Mouse (Mus musculus): ENCODE data around the gene Rorb. TPM values are rescaled to one million over a fixed set of nuclear protein-coding genes. Genes with fewer than 3 reads are reported as not detected.
A peak's percentile ranks its signal among the peaks of the same experiment; 100 is the strongest.

Rorb gene
- polyA plus RNA-seq, 1 experiment from 2014 or later = 1.9 TPM

DNA sequence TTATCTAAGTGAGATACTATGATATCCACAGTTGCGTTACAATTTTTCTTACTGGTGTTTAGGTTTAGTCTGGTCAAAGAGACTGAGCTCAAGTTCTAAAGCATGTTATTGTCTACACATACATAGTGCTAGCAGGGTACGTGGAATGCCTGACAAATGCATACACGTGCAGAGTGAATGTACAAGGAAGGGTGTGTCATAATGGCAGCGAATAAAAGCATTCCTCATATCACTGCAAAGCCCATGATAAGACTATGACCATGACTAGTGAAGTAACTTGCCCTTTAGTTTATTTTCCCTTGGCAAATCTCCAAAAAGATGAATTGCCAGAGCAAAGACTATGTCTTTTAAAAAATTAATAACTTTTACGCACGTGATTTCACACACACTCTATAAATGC is 13.8 kb downstream of the Rorb start:
- Histone ChIP-seq H3K4me3 (no peak overlapping the region), H3K27ac (no peak overlapping the region), H3K9ac (no peak overlapping the region), H3K36me3 (no peaks in the 10 kb centered on the region), H3K9me3 (no peaks in the 10 kb centered on the region), H3K27me3 (no peaks in the 10 kb centered on the region), H3K4me1 (no peaks in the 10 kb centered on the region), H3K4me2 (no peak overlapping the region)
- WGBS = 62% methylated on average over 6 of the region's 6 CpGs
- no peak for ATAC-seq (ENCODE audit: borderline replicate concordance, extremely low read depth, low FRiP score, low TSS enrichment)

DNA sequence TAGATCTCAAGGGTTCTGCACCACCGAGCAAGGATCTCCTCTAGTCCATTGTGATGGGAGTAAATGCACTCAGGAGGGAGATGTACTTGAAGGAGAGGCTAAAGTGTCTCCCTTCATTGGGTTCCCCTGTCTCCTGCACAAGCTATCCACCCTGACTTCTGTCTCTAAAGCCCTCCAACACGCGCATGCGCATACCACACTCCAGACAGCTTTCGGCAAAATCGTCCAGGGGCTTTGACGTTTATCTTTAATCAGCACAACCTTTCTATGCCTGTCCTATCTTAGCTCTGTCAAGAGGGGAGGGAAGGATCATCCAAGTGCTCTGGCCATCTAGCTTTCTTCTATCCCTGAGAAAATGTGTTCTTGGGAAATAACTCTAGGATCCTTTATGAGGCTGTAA is 21.6 kb downstream of the Rorb start:
- H3K9ac ChIP-seq = no peak overlapping the region
- H3K36me3 ChIP-seq = no peaks in the 10 kb centered on the region
- no peaks in the 10 kb centered on the region for H3K27me3 ChIP-seq
- H3K4me2 ChIP-seq = no peak overlapping the region
- H3K4me3 ChIP-seq = no peak overlapping the region
- H3K4me1 ChIP-seq = no peaks in the 10 kb centered on the region
- no peak for ATAC-seq (ENCODE audit: borderline replicate concordance, extremely low read depth, low FRiP score, low TSS enrichment)
- 80% methylated on average over 7 of the region's 7 CpGs for WGBS
- H3K27ac ChIP-seq = no peak overlapping the region
- no peaks in the 10 kb centered on the region for H3K9me3 ChIP-seq

DNA sequence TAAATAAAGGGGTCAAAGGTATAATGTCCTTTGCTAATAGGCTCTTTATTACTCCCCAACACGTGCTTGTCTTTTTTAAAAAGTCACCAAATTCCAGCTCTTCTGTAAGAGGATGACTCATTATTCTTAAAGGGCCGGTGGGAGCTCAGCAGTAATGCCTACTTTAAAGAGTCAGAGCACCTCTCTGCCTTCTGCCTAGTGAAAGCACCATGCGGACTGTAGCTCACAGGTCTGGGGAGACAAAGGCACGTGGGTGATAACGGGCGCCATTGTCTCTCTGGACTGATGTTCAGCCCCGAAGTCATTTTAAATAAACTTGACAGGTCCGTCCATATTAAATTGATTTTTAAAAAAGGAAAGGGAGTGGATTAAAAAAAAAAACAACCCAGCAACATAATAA is 33.1 kb downstream of the Rorb start:
- no peak for ATAC-seq (ENCODE audit: borderline replicate concordance, extremely low read depth, low FRiP score, low TSS enrichment)
- Histone ChIP-seq H3K4me2 (no peak overlapping the region), H3K9me3 (no peaks in the 10 kb centered on the region), H3K4me1 (no peaks in the 10 kb centered on the region), H3K4me3 (no peak overlapping the region), H3K27ac (no peak overlapping the region), H3K27me3 (no peaks in the 10 kb centered on the region), H3K9ac (no peak overlapping the region), H3K36me3 (no peaks in the 10 kb centered on the region)
- 65% methylated on average over 8 of the region's 8 CpGs for WGBS

DNA sequence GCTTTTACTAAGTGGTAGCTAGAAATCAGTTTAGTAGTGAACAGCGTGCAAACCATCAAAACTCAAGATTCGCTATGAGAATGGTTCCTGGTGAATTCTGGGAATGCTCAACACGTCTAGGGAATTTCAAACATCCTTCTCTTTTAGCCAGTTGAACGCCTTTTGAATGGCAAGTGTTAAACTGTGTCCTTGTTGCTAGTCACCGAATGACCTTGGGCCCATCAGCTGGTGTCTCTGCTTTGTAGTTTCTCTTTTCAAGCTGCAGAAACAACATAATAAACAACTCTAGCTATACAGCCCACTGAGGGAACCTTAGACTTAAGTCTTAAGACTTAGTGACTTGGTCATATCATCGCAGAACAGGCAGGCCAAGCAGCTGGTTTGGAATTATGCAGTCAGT is 36.2 kb downstream of the Rorb start:
- H3K27me3 ChIP-seq = no peaks in the 10 kb centered on the region
- no peak overlapping the region for H3K4me3 ChIP-seq
- no peak for ATAC-seq (ENCODE audit: borderline replicate concordance, extremely low read depth, low FRiP score, low TSS enrichment)
- no peak overlapping the region for H3K4me2 ChIP-seq
- 77% methylated on average over 6 of the region's 6 CpGs for WGBS
- no peaks in the 10 kb centered on the region for H3K9me3 ChIP-seq
- H3K36me3 ChIP-seq = no peaks in the 10 kb centered on the region
- no peak overlapping the region for H3K27ac ChIP-seq
- no peaks in the 10 kb centered on the region for H3K4me1 ChIP-seq
- H3K9ac ChIP-seq = no peak overlapping the region

- no peaks in the 10 kb centered on the region for H3K27me3 ChIP-seq
- no peaks in the 10 kb centered on the region for H3K36me3 ChIP-seq
- H3K4me3 ChIP-seq = no peak overlapping the region
- H3K27ac ChIP-seq = no peak overlapping the region
- H3K4me2 ChIP-seq = no peak overlapping the region
- no peaks in the 10 kb centered on the region for H3K4me1 ChIP-seq
- 70% methylated on average over 10 of the region's 10 CpGs for WGBS
- no peaks in the 10 kb centered on the region for H3K9me3 ChIP-seq
- no peak for ATAC-seq (ENCODE audit: borderline replicate concordance, extremely low read depth, low FRiP score, low TSS enrichment)
- no peak overlapping the region for H3K9ac ChIP-seq
These were observed 52.1 kb downstream of the Rorb start for GRCm38 (mm10) chr19:19058710-19059398.

- Histone ChIP-seq H3K27me3 (no peaks in the 10 kb centered on the region), H3K4me1 (no peaks in the 10 kb centered on the region), H3K4me2 (no peak overlapping the region), H3K27ac (no peak overlapping the region), H3K4me3 (no peak overlapping the region), H3K36me3 (no peaks in the 10 kb centered on the region), H3K9ac (no peak overlapping the region), H3K9me3 (no peaks in the 10 kb centered on the region)
- WGBS = 84% methylated on average over 8 of the region's 8 CpGs
- no peak for ATAC-seq (ENCODE audit: borderline replicate concordance, extremely low read depth, low FRiP score, low TSS enrichment)
These were observed 52.8 kb downstream of the Rorb start for GRCm38 (mm10) chr19:19058201-19058600.

- Histone ChIP-seq H3K4me3 (no peak overlapping the region), H3K27me3 (no peaks in the 10 kb centered on the region), H3K9ac (no peak overlapping the region), H3K27ac (no peak overlapping the region), H3K9me3 (no peaks in the 10 kb centered on the region), H3K36me3 (no peaks in the 10 kb centered on the region), H3K4me2 (no peak overlapping the region), H3K4me1 (no peaks in the 10 kb centered on the region)
- 41% methylated on average over 2 of the region's 2 CpGs for WGBS
- ATAC-seq (ENCODE audit: borderline replicate concordance, extremely low read depth, low FRiP score, low TSS enrichment) = no peak
These were observed 67.9 kb downstream of the Rorb start for GRCm38 (mm10) chr19:19043138-19043537.

DNA sequence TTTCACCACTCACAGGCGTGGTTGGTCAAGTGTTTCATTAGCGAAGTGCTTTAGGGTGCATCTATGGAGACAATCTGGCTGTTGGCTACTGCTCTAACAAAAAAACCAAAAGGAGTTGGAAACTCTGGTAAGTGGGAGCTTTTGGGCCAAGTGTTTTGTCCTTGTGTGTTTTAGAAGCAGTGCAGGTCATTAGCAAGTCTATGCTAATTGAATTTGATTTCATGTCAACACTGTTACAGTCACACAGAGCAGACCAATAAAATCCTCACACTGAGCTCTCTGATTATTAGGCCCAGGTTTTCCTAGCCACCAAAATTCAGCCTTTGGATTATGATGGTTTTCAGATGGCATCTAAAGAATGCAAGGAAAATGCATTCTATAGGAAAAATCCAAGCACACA is 70.2 kb downstream of the Rorb start:
- no peaks in the 10 kb centered on the region for H3K4me1 ChIP-seq
- H3K36me3 ChIP-seq = no peaks in the 10 kb centered on the region
- no peaks in the 10 kb centered on the region for H3K27me3 ChIP-seq
- H3K9me3 ChIP-seq = no peaks in the 10 kb centered on the region
- WGBS = 47% methylated on average over 2 of the region's 2 CpGs
- no peak overlapping the region for H3K4me3 ChIP-seq
- no peak overlapping the region for H3K4me2 ChIP-seq
- no peak overlapping the region for H3K9ac ChIP-seq
- no peak overlapping the region for H3K27ac ChIP-seq
- ATAC-seq (ENCODE audit: borderline replicate concordance, extremely low read depth, low FRiP score, low TSS enrichment) = no peak

DNA sequence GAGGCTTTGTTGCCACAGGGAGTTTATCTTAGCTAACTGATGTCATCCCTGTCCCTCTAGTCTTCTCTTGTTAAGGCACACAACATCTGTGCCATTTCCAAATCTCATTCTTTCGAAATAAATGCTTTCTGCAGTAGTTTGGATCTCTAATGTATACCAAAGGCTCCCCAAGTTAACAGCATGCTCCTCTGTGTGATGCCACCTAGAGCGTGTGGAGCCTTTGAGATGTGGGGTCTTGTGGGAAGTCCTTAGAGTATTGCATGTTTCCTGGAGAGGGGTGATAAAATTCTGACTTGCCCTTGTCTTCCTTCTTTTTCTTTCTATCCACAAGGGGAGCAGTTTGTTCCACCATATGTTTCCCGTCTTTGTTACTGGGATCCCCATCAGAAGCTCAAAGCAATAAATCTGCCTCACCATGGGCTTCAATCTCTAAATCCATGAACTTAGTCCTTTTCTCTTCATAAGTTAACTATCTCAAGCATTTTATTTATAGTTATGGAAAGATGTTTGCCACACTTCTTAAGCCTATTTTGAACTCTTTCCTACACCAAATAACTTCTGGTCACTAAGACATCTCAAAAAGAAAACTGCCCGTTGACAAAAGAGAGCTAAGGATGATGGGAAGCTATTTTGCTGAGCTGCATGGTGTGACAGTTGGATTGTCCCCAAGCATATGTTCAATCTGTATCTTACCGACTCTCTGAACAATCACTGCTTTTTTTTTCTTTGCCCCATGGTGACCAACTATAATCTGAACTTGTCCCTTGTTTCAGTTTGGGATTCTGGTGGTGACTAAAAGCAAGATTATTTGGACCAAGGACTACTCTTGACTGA is 76.3 kb downstream of the Rorb start:
- Histone ChIP-seq H3K4me1 (peaks cover 3% of the 10 kb centered on the region; the same call in 1 of the 2 replicates), H3K36me3 (no peaks in the 10 kb centered on the region), H3K9ac (no peak overlapping the region), H3K9me3 (no peaks in the 10 kb centered on the region), H3K4me3 (no peak overlapping the region), H3K4me2 (no peak overlapping the region), H3K27me3 (no peaks in the 10 kb centered on the region), H3K27ac (peak overlapping the region; percentile 76)
- WGBS = 49% methylated on average over 5 of the region's 5 CpGs
- ATAC-seq (ENCODE audit: borderline replicate concordance, extremely low read depth, low FRiP score, low TSS enrichment) = peak; percentile 82

DNA sequence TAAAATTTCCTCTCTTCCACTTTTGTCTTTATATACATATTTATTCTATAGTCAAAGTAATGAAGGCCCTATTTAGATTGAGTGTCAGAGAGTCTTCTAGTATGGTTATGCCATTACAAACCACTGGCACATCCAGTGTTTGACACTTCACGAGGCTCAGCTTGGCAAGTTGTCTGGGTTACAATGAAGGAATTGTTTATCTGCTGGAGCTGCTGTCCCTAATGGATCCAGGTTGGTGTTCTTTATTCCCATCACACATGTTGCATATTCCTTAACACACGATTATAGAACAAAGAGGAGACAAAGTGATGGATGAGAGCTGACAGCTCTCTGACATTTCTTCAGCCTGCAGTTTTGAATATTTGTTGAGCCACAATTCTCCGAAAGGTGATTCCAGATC is 77.0 kb downstream of the Rorb start:
- no peak overlapping the region for H3K9ac ChIP-seq
- 42% methylated on average over 3 of the region's 3 CpGs for WGBS
- H3K4me2 ChIP-seq = no peak overlapping the region
- no peaks in the 10 kb centered on the region for H3K27me3 ChIP-seq
- no peaks in the 10 kb centered on the region for H3K9me3 ChIP-seq
- no peaks in the 10 kb centered on the region for H3K36me3 ChIP-seq
- peaks cover 3% of the 10 kb centered on the region; the same call in 1 of the 2 replicates for H3K4me1 ChIP-seq
- H3K27ac ChIP-seq = peak overlapping the region; percentile 76
- H3K4me3 ChIP-seq = no peak overlapping the region
- ATAC-seq (ENCODE audit: borderline replicate concordance, extremely low read depth, low FRiP score, low TSS enrichment) = peak; percentile 88; the same call in 1 of the 2 replicates

- no peak overlapping the region for H3K4me2 ChIP-seq
- ATAC-seq (ENCODE audit: borderline replicate concordance, extremely low read depth, low FRiP score, low TSS enrichment) = peak; percentile 80; the same call in 1 of the 2 replicates
- 34% methylated on average over 6 of the region's 6 CpGs for WGBS
These were observed 105.9 kb downstream of the Rorb start for GRCm38 (mm10) chr19:19005144-19005543.

DNA sequence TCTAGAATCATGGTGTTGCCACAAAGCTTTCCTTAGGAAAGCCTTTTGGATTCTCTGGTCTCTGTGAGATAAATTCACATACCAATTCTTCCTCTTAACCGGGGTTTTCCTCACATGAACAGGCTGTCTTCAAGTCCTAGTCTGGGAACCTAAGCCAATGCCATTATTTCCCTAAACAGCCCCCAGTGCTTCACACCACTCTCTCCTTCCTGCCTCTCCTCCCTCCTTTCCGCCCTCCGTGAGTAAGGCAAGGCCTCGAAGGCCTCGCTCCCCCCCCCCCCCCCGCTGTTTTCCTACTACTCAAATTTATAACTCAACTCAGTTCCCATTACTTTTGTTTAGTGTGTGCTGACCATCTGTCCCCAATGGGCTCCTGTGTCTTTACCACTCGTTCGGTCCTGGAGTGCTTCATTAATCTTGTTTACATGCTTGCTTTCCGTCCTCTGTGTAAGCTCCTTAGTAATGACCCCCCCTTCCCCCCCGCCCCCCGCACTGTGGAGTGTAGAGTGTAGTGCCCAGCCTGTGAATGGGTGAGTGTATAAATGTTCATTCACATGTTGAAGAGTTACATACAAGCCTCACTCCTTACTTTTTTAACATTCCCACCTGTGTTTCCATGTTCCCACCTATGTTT is 106.9 kb downstream of the Rorb start:
- ATAC-seq (ENCODE audit: borderline replicate concordance, extremely low read depth, low FRiP score, low TSS enrichment) = no peak
- H3K4me2 ChIP-seq = no peak overlapping the region
- H3K27ac ChIP-seq = no peak overlapping the region
- 40% methylated on average over 11 of the region's 11 CpGs for WGBS
- no peak overlapping the region for H3K9ac ChIP-seq
- no peaks in the 10 kb centered on the region for H3K36me3 ChIP-seq
- H3K27me3 ChIP-seq = no peaks in the 10 kb centered on the region
- no peak overlapping the region for H3K4me3 ChIP-seq
- no peaks in the 10 kb centered on the region for H3K4me1 ChIP-seq
- H3K9me3 ChIP-seq = no peaks in the 10 kb centered on the region

More at GRCm38 (mm10) chr19:19005144-19005543, 105.9 kb downstream of the Rorb start:
- Histone ChIP-seq H3K9ac (no peak overlapping the region), H3K4me3 (no peak overlapping the region), H3K36me3 (no peaks in the 10 kb centered on the region), H3K27me3 (no peaks in the 10 kb centered on the region), H3K4me1 (no peaks in the 10 kb centered on the region), H3K9me3 (no peaks in the 10 kb centered on the region), H3K27ac (no peak overlapping the region)

All from lung, embryonic 15.5 days (tissue).